Mouse (Mus musculus) fat pad, adult 2 months (tissue): ENCODE data around the gene Kcnj11.

ENCODE experiments used
- DNase-seq: peaks from one replicate; pipeline ENCODE4 v3.0.0-alpha.2; 2011; ENCODE audit warnings: low read depth, low spot score; ENCODE audit errors: extremely low read depth

The Kcnj11 gene

GRCm38 (mm10) chr7:46049981-46050380 lies 50.6 kb downstream of the Kcnj11 start:
- DNase-seq = no peak

GRCm38 (mm10) chr7:46047873-46048562 lies 52.5 kb downstream of the Kcnj11 start:
- DNase-seq = no peak

GRCm38 (mm10) chr7:46045882-46046281 lies 54.7 kb downstream of the Kcnj11 start:
- no peak for DNase-seq

- DNase-seq = no peak
These were observed 56.5 kb downstream of the Kcnj11 start for GRCm38 (mm10) chr7:46044106-46044505.
